8 mouse cellular contexts compared by ENCODE assay signal in the genomic region with DNA sequence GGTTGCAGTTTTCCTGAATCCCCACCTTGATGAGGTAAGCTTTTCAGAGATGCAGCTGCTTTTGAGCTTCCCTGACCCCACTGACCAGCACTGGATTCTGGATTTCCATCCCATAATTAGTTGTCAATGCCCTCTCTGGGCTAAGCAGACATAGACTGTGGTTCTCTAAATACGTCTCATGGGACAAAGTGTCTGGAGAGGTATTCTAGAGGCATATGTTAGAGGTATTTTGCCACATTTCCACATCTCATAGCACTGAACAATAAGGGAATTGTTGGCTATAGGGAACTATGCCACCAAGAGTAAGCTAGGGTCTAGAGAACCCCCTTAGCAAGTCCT. TPM values are rescaled to one million over a fixed set of nuclear protein-coding genes. Genes with fewer than 3 reads are reported as not detected.
DNase-seq lines count a peak whose midpoint lies in the region; ATAC-seq and TF ChIP-seq lines count a peak whose summit lies in the region.

No protein-coding gene starts in this region.

- no peak for TF ChIP-seq CTCF in liver, adult 2 months (IDR thresholded peaks at IDR 0.05; ENCODE audit: low read depth, low read length)

- WGBS in liver, adult 2 months: 15% methylated on average over 1 of the region's 1 CpGs
- 33% methylated on average over 1 of the region's 1 CpGs for WGBS in forebrain, embryonic 10.5 days
- 47% methylated on average over 1 of the region's 1 CpGs for WGBS in limb, embryonic 10.5 days
- 39% methylated on average over 1 of the region's 1 CpGs for WGBS in neural tube, embryonic 13.5 days

- H3K27me3 ChIP-seq in liver, adult 2 months (ENCODE audit: control insufficient read depth, insufficient read depth, low read length): no peaks in the 10 kb centered on the region
- peaks cover under 1% of the 10 kb centered on the region; the same call in 1 of the 2 replicates for H3K27me3 ChIP-seq in forebrain, embryonic 10.5 days (ENCODE audit: poor library complexity, severe bottlenecking)
- no peaks in the 10 kb centered on the region for H3K27me3 ChIP-seq in limb, embryonic 10.5 days (ENCODE audit: low read depth, poor library complexity, severe bottlenecking)
- H3K27me3 ChIP-seq in neural tube, embryonic 13.5 days: no peaks in the 10 kb centered on the region

- no peaks in the 10 kb centered on the region for H3K36me3 ChIP-seq in liver, adult 2 months (ENCODE audit: control insufficient read depth, insufficient read depth, low read length)
- no peaks in the 10 kb centered on the region for H3K36me3 ChIP-seq in forebrain, embryonic 10.5 days (replicated peaks)
- H3K36me3 ChIP-seq in limb, embryonic 10.5 days: no peaks in the 10 kb centered on the region
- H3K36me3 ChIP-seq in neural tube, embryonic 13.5 days: no peaks in the 10 kb centered on the region

- no peak for TF ChIP-seq POLR2A in liver, adult 2 months (IDR thresholded peaks at IDR 0.05; ENCODE audit: extremely low read depth, insufficient read depth, low read length)

- DNase-seq in liver, adult 2 months (ENCODE audit: extremely low read depth, low read depth, low spot score): no peak
- no peak for DNase-seq in liver
- no peak for DNase-seq in forebrain, embryonic 10.5 days (ENCODE audit: extremely low spot score, low spot score)
- no peak for DNase-seq in limb, embryonic 10.5 days (ENCODE audit: low spot score)
- no peak for DNase-seq in right cerebral cortex, postnatal 10 days (ENCODE audit: low spot score in 2 of 2)
- no peak for DNase-seq in gastrocnemius, postnatal 10 days
- no peak for DNase-seq in ovary, postnatal 10 days (ENCODE audit: low spot score)

- peak overlapping the region; percentile 68 for H3K9ac ChIP-seq in liver, adult 2 months (ENCODE audit: low read depth, low read length)
- peak overlapping the region; percentile 31; the same call in 1 of the 2 replicates for H3K9ac ChIP-seq in neural tube, embryonic 13.5 days

- no peaks in the 10 kb centered on the region for H3K79me2 ChIP-seq in liver, adult 2 months (ENCODE audit: control insufficient read depth, insufficient read depth, low read length)

- no peak overlapping the region for H3K27ac ChIP-seq in liver, adult 2 months (replicated peaks; ENCODE audit: insufficient read depth, low read depth, low read length)
- peak overlapping the region; percentile 83 for H3K27ac ChIP-seq in forebrain, embryonic 10.5 days
- peak overlapping the region; percentile 83 for H3K27ac ChIP-seq in limb, embryonic 10.5 days
- H3K27ac ChIP-seq in neural tube, embryonic 13.5 days (replicated peaks): no peak overlapping the region

- peak overlapping the region; percentile 38 for H3K4me2 ChIP-seq in neural tube, embryonic 13.5 days

- H3K9me3 ChIP-seq in forebrain, embryonic 10.5 days: no peaks in the 10 kb centered on the region
- H3K9me3 ChIP-seq in limb, embryonic 10.5 days (replicated peaks): no peaks in the 10 kb centered on the region
- no peaks in the 10 kb centered on the region for H3K9me3 ChIP-seq in neural tube, embryonic 13.5 days

- no peaks in the 10 kb centered on the region for H3K4me1 ChIP-seq in liver, adult 2 months (ENCODE audit: control insufficient read depth, insufficient read depth, low read length)
- H3K4me1 ChIP-seq in forebrain, embryonic 10.5 days: peaks cover 10% of the 10 kb centered on the region
- peaks cover 8% of the 10 kb centered on the region; the same call in 1 of the 2 replicates for H3K4me1 ChIP-seq in limb, embryonic 10.5 days
- peaks cover 5% of the 10 kb centered on the region; the same call in 1 of the 2 replicates for H3K4me1 ChIP-seq in neural tube, embryonic 13.5 days (replicated peaks)

- ATAC-seq in neural tube, embryonic 13.5 days (ENCODE audit: low read depth): peak; percentile 19; the same call in 1 of the 2 replicates

- H3K4me3 ChIP-seq in liver, adult 2 months (ENCODE audit: insufficient read depth, low read depth, low read length): peak overlapping the region; percentile 57
- H3K4me3 ChIP-seq in forebrain, embryonic 10.5 days: peak overlapping the region; percentile 33
- peak overlapping the region; percentile 33 for H3K4me3 ChIP-seq in limb, embryonic 10.5 days
- peak overlapping the region; percentile 23 for H3K4me3 ChIP-seq in neural tube, embryonic 13.5 days

RNA-seq across cellular contexts. Expression of gene Msl3l2, which starts 0.2 kb away (rescaled TPM):
- 1.1 and 1.2 TPM in 2 replicates for total RNA-seq in liver, adult 2 months (2014; rRNA removed)
- 0.75 and 1.1 TPM in 2 replicates for polyA plus RNA-seq in liver, adult 2 months (2012; rRNA removed)
- polyA plus RNA-seq in forebrain, embryonic 10.5 days (2016; fragmentation: Nextera tagmentation; extraction: Ambion mirVana): 5.7 and 6.1 TPM in 2 replicates
- 7.1 and 7.8 TPM in 2 replicates for polyA plus RNA-seq in limb, embryonic 10.5 days (2016; fragmentation: Nextera tagmentation; extraction: Ambion mirVana)
- polyA plus RNA-seq in neural tube, embryonic 13.5 days (2015; fragmentation: Nextera tagmentation; extraction: Ambion mirVana): 11.3 and 11.6 TPM in 2 replicates
- total RNA-seq in gastrocnemius, postnatal 10 days (2021): 1 to 10 TPM; 2.8 to 3.8 TPM

Comparison
In these comparisons a context has a peak if more than half of its experiments do, and no peak if none do; other contexts are left out.
1. H3K27ac ChIP-seq: peak in forebrain, embryonic 10.5 days (single experiment) and limb, embryonic 10.5 days (single experiment); none in liver, adult 2 months (single experiment) and neural tube, embryonic 13.5 days (single experiment).
2. Peak in every context shown above with its lines, with median percentiles within 50 percentile points of each other: H3K4me3 ChIP-seq.